Mouse (Mus musculus) heart, adult 18-20 months (tissue): ENCODE measurements around the gene Ybx2. TPM values are rescaled to one million over a fixed set of nuclear protein-coding genes. Genes with fewer than 3 reads are reported as not detected.

Experiments used
- DNase-seq, 2 experiments: peaks; one replicate each; pipeline ENCODE4 v3.0.0; 2021 to 2022; ENCODE audit warnings: mixed read lengths in 1 of 2
- total RNA-seq, 2 experiments: library from RNA; stranded (reverse); gene quantifications; 2 replicates each; pipeline ENCODE4 v1.2.3; 2021

Gene Ybx2
- total RNA-seq, 2 experiments from 2014 or later: 14.6 to 23.1 TPM

DNA sequence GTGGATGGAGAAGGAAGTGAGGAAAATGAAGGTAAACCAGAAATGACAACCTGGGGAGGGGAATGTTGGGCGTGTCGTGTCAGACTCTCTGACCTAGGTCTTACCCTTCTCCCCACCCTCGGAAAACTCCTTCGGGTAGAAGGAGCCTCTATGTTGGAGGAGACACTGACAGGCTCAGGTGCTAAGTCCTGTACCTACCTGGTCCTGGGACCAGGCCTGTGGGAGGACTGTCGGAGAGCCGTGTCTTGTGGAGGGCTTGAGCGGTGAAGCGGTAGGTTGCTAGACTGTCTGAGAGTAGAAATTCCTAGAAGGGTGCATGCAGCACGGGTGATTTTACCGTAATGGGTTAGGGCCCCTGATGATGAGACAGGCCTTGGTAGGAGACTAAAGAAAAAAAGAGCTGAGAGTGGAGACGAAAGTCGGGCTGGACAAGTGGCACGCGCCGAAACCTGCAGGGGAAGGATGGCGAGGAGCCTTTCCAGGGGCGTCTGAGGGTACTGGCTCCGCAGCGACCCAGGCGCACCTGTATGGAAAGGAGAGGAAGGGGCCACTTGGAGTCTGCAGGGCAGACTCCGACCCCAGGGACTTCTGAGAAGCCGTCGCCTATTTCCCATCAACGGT, 29.2 kb downstream of the Ybx2 start, which contains the start of gene Cldn7:
Gene Cldn7 (plus strand): TSS at position 130 of the 621 bp plus-strand sequence.
- DNase-seq: no peak

DNA sequence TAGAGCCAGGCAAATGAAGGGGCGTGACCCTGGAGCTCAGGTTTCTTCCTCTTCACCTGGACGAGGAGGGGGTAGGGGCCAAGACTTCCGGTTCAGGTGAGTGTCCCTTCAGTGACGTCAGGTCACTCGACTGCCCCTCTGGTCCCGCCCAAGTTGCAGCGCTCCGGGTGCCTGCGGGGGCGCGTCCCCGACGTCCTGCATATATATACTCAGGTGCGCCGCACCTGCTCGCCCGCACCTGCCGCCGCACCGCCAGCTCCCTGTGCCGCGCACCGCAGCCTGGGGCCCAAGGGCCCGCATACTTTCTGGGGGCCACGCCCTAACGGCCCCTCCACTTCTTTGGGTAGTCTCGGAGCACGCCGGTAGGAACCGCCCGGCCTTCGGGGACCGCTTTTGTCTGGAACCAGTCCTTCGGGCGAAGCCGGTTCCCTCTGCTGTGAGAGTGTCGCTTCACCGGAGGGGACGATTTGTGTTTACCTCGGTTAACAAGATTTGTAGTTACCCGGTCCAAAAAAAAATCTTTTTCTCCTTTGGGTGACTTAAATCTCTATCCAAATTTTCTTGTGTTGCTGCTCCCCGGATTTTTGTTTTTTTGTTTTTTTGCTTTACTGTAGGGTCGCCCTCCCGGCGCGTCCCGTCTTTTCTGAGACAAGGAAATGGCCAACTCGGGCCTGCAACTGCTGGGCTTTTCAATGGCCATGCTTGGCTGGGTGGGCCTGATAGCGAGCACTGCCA, 29.8 kb downstream of the Ybx2 start:
- DNase-seq: no peak

DNA sequence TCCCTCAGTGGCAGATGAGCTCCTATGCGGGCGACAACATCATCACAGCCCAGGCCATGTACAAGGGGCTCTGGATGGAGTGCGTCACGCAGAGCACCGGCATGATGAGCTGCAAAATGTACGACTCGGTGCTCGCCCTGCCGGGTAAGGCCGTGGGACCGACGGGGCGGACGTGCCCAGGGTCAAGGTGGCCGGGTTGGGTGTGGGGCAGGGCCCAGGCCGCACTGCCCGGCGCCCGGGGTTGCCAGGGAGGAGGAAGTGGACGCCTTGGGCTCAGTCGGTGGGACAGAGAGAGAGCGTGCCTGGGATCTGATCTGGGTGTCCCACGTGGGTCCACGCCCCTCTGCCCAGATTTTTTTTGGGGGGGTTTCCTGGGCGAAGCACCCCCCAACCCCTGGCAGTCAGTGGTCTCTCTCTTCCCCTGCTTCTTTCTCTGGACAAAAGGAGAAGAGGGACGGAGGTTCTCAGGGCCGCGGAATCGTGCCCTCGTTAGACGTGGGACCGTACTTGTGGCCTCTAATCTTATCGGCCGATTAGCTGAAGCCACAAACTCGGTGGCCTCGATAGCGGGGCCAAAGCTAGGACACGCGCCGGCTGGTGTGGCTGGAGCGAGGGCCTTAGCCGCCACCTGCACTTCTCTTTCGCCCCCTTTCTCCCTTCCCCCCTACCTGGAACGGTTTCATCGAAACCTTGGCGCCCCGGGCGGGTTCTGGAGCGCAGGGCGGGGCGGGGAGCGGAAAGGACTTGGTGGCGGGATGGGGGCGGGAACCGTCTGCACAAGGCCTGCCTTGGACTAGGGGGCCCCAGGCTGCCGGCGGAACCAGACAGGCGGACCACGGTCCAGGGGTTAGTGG, 30.6 kb downstream of the Ybx2 start:
- peak in 1 of 2 experiments; percentile 29 for DNase-seq

DNA sequence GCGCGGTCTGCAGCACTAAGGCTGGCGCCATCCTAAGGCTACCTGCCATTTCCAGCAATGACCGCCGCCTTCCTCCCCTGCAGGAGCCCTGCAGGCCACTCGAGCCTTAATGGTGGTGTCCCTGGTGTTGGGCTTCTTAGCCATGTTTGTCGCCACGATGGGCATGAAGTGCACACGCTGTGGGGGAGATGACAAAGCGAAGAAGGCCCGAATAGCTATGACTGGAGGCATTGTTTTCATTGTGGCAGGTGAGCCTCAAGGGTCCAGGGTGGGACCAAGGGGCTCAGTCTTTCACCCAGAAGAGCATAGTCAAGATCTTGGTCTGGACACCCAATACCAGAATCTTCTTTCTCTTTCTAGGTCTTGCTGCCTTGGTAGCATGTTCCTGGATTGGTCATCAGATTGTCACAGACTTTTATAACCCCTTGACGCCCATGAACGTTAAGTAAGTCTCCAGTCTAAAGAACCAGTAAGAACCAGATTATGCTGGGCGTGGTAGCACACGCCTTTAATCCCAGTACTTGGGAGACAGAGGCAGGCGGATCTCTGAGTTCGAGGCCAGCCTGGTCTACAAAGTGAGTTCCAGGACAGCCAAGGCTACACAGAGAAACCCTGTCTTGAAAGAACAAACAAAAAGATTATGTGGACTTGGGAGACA, 31.4 kb downstream of the Ybx2 start:
- no peak for DNase-seq

DNA sequence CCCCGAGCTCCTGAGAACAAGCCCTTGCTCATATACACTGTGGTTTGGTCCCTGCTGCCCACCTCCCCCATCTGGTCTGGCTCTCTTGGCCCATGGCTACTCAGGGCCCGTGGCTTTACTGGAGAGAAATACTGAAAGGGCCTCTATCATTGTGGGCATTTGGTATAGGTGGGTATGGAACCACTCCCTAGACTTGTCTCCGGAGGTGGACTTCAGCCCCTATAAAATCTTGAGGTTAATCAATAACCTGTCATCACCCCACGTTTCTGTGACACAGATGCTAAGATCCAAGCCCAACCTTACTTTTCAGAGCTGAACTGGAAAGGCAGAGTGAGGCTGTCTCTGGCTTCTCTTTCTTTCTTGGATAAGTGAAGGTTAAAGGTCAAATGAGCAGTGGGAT, 33.2 kb downstream of the Ybx2 start:
- no peak for DNase-seq

DNA sequence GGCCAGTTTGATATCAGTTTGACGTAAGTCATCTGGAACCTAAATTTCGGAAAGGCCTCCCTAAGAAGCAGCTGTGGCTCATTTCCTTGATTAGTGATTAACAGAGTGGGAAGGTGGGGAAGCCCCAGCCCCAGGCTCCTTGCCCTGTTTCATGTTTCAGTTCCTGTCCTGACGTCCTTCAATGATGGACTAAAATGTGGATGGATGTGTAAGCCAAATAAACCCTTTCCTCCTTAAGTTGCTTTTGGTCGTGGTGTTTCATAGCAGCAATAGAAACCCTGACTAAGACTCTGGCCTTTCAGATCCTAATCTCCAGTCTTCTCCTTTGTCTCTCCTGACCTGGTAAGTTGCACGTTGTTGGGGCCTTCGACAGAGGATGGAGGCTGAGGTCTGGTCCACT, 34.6 kb downstream of the Ybx2 start:
- DNase-seq: no peak

DNA sequence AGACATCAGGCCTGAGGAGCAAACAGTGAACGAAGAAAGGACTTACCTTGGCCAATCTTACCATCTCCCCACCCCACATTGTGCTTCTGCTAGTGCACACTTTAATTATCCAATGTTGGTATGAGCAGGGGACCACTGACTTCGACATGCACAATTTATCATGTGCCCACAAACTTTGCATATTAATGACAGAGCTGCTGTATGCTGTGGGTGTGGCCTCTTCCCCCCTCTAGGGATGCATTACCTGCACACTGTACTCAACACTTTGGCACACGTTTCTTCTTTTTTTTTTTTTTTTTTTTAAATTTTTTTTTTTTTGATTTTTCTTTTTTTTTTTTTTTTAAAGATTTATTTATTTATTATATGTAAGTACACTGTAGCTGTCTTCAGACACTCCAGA, 35.2 kb downstream of the Ybx2 start:
- no peak for DNase-seq

DNA sequence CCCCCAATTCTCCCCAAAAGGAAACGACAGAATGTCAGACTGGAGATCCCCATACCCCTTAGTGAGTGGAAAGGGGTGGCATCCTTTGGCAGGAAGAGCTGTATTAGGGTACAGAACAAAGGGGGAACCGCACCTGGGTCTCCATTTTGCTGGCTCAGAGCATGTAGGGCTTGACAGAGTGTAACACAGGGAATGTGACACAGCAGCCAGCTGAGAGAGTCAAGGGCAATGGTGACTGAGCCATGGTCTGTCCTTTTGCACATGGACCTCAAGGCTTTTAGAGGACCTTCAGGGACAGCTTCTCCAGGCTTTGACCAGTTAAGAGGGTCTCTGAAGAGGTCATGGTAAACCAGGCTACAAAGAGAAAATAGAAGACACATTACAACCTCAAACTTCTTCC, 39.3 kb downstream of the Ybx2 start:
- no peak for DNase-seq

DNA sequence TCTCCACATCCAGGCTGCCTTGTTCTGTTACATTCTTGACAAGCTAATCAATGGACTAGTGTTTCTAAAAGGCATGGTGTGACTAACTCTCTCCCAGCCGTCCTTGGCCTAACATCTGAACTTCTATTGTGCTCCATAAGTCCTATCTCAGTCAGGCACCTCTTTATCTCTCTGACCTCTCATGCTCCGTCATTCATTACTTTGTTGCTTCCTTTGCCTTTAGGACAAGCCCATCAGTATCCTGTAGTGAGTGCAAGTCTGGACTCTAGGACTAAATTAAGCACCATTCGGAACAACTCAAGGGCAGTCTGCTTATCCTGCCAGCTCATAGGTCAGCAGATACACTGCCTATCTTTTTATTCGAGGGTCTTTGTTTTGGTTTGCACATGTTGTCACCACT, 40.7 kb downstream of the Ybx2 start:
- DNase-seq: no peak

DNA sequence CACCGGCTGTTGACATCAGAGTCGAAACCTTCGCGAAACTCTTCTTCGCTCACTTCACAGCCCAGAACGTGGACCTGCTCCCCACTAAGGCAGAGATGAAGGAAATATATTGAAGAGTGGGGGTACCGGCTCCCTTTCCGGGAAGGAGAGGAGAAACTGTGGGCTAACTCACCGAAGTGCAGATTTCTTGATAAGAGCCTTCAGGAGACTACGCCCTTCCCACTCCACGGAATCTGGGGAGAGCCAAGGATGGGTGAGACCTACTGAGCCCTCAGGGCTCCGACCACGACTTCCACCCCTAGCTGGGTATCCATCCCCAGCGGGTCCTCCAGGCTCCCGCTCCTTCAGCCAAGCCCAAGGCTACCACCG, 44.2 kb downstream of the Ybx2 start:
- DNase-seq: no peak

DNA sequence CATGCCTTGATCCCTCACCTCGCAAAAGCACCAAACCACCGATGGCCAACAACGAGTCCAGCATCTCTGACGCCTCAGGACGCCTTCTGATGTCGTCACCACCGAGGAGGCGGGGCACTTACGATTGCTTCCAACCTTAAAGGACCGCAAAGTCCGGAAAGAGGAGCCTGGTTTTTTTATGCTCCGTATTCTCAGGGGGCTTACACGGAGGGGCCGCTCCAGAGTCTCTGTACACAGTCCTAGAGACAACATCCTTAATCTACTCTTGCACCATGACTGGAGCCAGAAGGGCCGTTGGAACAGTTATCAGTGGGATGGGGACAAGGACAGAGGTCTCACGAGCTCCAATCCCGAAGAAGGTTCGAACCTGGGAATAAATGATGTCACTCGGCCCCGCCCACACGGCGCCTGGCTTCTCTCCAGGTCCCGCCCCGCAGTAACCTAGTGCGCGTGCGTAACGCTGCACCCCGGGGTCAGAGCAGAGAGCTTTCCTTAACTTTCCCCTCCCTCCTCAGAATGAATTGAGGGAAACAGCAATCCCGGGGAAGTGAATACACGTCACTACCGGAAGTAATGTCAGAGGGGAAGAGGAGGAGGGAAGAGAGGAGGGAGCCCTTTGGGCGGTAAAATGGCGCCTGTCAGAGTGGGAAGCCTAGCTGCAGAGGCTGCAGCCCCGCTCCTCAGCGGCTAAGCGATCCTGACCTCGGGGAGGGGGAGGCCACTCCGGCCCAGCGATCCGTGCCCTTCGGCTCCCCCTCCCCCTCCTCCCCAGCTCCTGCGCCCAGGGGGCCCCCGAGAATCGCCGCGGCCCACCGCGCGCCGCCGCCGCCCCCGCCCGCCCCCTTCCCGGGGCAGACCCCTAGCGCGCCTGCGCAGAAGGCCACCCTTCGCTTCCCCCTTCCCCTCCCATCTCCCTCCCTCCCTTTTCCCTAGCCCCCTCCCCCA, 44.9 kb downstream of the Ybx2 start:
- peak; percentile 97 to 99 for DNase-seq

DNA sequence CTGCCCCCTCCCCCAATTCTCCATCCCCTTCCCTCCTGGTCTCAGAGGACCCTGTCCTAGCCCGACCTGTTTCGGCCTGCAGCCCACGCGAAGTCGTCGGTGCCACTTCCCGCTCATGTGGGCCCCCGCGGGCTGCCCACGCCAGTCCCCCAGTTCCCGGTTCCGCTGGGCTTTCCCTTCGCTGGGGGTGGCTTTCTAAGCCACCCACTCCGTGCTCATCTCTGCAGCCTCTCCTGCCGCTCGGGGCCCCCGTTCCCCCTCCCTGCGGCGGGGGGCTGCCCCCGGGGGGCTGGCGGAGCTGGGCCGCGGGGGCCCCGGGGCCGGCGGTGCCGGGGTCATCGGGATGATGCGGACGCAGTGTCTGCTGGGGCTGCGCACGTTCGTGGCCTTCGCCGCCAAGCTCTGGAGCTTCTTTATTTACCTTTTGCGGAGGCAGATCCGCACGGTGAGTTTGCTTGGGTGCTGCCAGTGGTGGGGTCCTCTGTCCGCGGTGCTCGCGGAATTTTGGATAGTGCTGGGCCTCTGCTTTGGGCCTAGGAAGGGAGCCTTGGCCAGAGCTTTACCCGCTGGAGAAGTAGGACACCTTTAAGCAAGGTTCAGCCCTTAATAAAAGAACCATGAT, 45.7 kb downstream of the Ybx2 start, which contains the start of gene Ctdnep1:
Gene Ctdnep1 (plus strand): TSS at position 16 of the 622 bp plus-strand sequence.
- DNase-seq: no peak

DNA sequence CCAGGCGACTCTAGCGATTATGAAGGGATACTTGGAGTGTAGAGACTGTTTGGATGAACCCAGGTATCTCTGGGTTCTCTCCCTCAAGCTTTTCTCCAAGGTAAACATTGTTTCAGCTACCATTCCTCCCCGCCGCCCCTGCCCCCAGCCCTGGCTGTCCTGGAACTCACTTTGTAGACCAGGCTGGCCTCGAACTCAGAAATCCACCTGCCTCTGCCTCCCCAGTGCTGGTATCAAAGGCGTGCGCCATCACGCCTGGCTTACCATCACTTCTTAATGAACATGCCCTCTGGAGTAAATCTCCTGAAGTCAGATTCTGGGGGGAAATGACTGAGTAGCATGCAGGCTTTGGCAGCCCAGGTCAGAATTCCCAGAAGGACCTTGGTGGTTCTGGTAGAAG, 46.6 kb downstream of the Ybx2 start, which contains the start of gene Elp5:
Gene Elp5 (minus strand): TSS at position 293 of the 400 bp plus-strand sequence.
- no peak for DNase-seq

DNA sequence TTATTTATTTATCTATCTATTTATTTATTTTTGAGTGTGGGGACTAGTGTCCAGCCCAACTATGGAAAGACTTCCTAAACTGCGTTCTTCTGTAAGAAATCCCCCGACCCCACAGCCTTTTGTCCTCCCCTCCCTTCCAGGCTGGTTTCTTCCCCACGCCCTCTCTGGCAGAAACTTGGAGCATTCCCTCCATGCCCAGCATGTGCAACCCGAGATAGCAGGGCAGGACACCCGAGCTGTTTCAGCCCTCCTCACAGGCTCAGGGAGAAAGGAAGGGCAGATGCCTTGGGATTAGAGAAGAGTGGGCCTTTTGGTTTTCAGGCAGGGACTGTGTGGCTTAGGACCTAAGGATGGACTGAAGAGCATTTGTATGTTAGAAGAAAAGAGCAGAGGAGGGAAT, 47.3 kb downstream of the Ybx2 start:
- peak; percentile 59 to 63 for DNase-seq

DNA sequence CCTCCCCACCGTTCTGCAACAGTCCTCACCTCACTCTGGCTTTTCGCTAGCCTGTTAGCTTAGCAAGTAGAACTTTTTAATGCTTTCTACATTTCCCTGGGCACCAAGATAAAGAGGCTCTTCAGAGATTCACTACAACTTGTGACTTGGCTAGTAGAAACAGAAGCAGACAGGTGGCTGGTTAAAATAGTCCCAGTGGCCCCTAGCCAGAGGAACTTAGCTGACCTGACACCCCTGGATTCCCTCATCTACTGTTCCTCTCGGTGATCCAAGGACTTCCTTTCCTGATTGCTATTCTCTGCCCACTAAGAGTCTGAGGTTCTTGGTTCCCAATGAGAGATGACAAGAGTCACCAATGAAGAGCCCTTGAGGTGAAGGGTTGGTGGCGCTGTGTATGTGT, 47.8 kb downstream of the Ybx2 start:
- peak; percentile 60 to 61 for DNase-seq

DNA sequence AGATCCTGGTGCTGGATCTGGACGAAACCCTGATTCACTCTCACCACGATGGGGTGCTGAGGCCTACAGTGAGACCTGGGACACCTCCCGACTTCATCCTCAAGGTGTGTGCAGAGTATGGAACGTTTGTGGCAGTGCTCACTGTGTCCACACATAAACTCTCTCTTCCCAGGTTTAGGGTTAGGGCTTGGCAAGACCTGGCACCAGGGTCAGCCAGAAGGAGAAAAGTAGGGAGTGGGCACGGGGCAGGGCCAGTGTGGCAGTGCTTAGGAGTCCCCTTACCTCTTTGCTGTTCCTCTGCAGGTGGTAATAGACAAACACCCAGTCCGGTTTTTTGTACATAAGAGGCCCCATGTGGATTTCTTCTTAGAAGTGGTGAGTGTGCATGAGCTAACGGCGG, 48.8 kb downstream of the Ybx2 start:
- DNase-seq: no peak

DNA sequence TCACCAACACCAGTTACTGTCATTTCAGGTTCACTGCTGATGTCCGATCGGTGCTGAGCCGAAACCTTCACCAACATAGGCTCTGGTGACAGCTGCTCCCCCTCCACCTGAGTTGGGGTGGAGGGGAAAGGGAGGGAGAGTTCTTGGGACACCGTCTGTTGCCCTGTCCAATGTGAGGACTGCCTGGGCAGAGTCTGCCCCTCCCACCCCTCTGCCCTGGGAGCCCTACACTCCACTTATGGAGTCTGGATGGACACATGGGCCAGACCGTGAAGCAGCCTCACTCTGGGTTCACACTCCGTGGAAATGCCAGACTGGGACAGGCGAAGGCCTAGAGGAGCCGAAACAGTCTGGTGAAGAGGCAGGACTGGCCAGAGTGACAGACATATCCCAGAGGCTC, 54.4 kb downstream of the Ybx2 start:
- no peak for DNase-seq
